Mouse (Mus musculus) heart, embryonic 13.5 days (tissue): ENCODE data around the gene Akt3. TPM values are rescaled to one million over a fixed set of nuclear protein-coding genes. Genes with fewer than 3 reads are reported as not detected.

Experiments used
- ATAC-seq: fragments of 200-750 bp; cut with Nextera tagmentation; 2 replicates; pipeline ENCODE4 v1.8.0; 2017; ENCODE audit warnings: moderate TSS enrichment; ENCODE audit not compliant: insufficient number of reproducible peaks, low FRiP score, low TSS enrichment; ENCODE audit errors: extremely low read depth
- H3K27ac ChIP-seq: fragments of 300-500 bp; sonication (generic); replicated peaks from 2 replicates; pipeline ENCODE4 v1.5.1; 2015; ENCODE audit warnings: moderate library complexity, mild to moderate bottlenecking, inconsistent platforms
- H3K27me3 ChIP-seq: fragments of 300-500 bp; sonication (generic); replicated peaks from 2 replicates; pipeline ENCODE4 v1.6.1; 2015; ENCODE audit warnings: mild to moderate bottlenecking, inconsistent platforms
- H3K36me3 ChIP-seq: fragments of 300-500 bp; sonication (generic); 2 replicates; pipeline ENCODE4 v1.6.1; 2015; ENCODE audit warnings: mild to moderate bottlenecking, inconsistent platforms
- H3K4me1 ChIP-seq: fragments of 300-500 bp; sonication (generic); 2 replicates; pipeline ENCODE4 v1.6.1; 2015; ENCODE audit warnings: inconsistent platforms
- H3K4me2 ChIP-seq: fragments of 300-500 bp; sonication (generic); 2 replicates; pipeline ENCODE4 v1.6.1; 2015; ENCODE audit warnings: inconsistent platforms, mild to moderate bottlenecking, moderate library complexity
- H3K4me3 ChIP-seq: fragments of 300-500 bp; sonication (generic); 2 replicates; pipeline ENCODE4 v1.5.1; 2015; ENCODE audit warnings: moderate library complexity, mild to moderate bottlenecking, inconsistent platforms
- H3K9ac ChIP-seq: fragments of 300-500 bp; sonication (generic); 2 replicates; pipeline ENCODE4 v1.6.1; 2015; ENCODE audit warnings: inconsistent platforms, mild to moderate bottlenecking, moderate library complexity
- H3K9me3 ChIP-seq: fragments of 300-500 bp; sonication (generic); 2 replicates; pipeline ENCODE4 v1.6.1; 2016; ENCODE audit warnings: inconsistent platforms
- WGBS: fragments of 180-500 bp; shearing (Covaris S2); methylation state at CpG from one replicate; pipeline ENCODE4 v1.1.7; 2015; ENCODE audit warnings: mixed read lengths; 5-methylcytosine and 5-hydroxymethylcytosine counted together
- polyA plus RNA-seq: library from polyadenylated mRNA; unstranded; fragments of >200 nt; fragmentation: Nextera tagmentation; extraction: Ambion mirVana; gene quantifications from 2 replicates; pipeline ENCODE4 v1.2.1, GENCODE M21; 2015

Akt3 gene
- polyA plus RNA-seq, 1 experiment from 2014 or later, result 3.8 TPM

- Histone ChIP-seq H3K4me2 (no peak overlapping the region), H3K36me3 (no peaks in the 10 kb centered on the region), H3K27me3 (peaks cover 4% of the 10 kb centered on the region; the same call in 1 of the 2 replicates), H3K9me3 (no peaks in the 10 kb centered on the region), H3K9ac (no peak overlapping the region), H3K4me3 (no peak overlapping the region), H3K4me1 (peaks cover 47% of the 10 kb centered on the region), H3K27ac (no peak overlapping the region)
- 87% methylated on average over 3 of the region's 3 CpGs for WGBS
- ATAC-seq, result no peak
Observed at GRCm38 (mm10) chr1:176996166-176996565, 261.8 kb downstream of the Akt3 start.

- peaks cover 4% of the 10 kb centered on the region; the same call in 1 of the 2 replicates for H3K27me3 ChIP-seq
- H3K9me3 ChIP-seq, result no peaks in the 10 kb centered on the region
- H3K36me3 ChIP-seq, result no peaks in the 10 kb centered on the region
- no peak overlapping the region for H3K4me2 ChIP-seq
- H3K4me1 ChIP-seq, result peaks cover 52% of the 10 kb centered on the region
- WGBS, result 82% methylated on average over 4 of the region's 4 CpGs
- no peak overlapping the region for H3K9ac ChIP-seq
- no peak for ATAC-seq
- no peak overlapping the region for H3K4me3 ChIP-seq
- H3K27ac ChIP-seq, result no peak overlapping the region
Observed at GRCm38 (mm10) chr1:176995419-176995775, 262.6 kb downstream of the Akt3 start.

GRCm38 (mm10) chr1:176994707-176995418, 263.1 kb downstream of the Akt3 start:
- Histone ChIP-seq H3K27me3 (peaks cover 4% of the 10 kb centered on the region; the same call in 1 of the 2 replicates), H3K4me3 (no peak overlapping the region), H3K4me1 (peaks cover 54% of the 10 kb centered on the region), H3K9me3 (no peaks in the 10 kb centered on the region), H3K9ac (no peak overlapping the region), H3K36me3 (no peaks in the 10 kb centered on the region), H3K27ac (no peak overlapping the region), H3K4me2 (no peak overlapping the region)
- WGBS, result 60% methylated on average over 11 of the region's 11 CpGs
- ATAC-seq, result no peak

GRCm38 (mm10) chr1:176994087-176994486, 263.9 kb downstream of the Akt3 start:
- WGBS, result 32% methylated on average over 7 of the region's 7 CpGs
- Histone ChIP-seq H3K4me1 (peaks cover 54% of the 10 kb centered on the region), H3K27me3 (peaks cover 4% of the 10 kb centered on the region; the same call in 1 of the 2 replicates), H3K36me3 (no peaks in the 10 kb centered on the region), H3K9ac (no peak overlapping the region), H3K4me2 (no peak overlapping the region), H3K4me3 (no peak overlapping the region), H3K27ac (no peak overlapping the region), H3K9me3 (no peaks in the 10 kb centered on the region)
- no peak for ATAC-seq

- Histone ChIP-seq H3K9me3 (no peaks in the 10 kb centered on the region), H3K4me1 (peaks cover 55% of the 10 kb centered on the region), H3K27me3 (peaks cover 4% of the 10 kb centered on the region; the same call in 1 of the 2 replicates), H3K9ac (no peak overlapping the region), H3K4me2 (no peak overlapping the region), H3K4me3 (no peak overlapping the region), H3K36me3 (no peaks in the 10 kb centered on the region), H3K27ac (no peak overlapping the region)
- WGBS, result 66% methylated on average over 18 of the region's 18 CpGs
- ATAC-seq, result no peak
Observed at GRCm38 (mm10) chr1:176993141-176994010, 264.6 kb downstream of the Akt3 start.

- 78% methylated on average over 8 of the region's 8 CpGs for WGBS
- Histone ChIP-seq H3K4me3 (no peak overlapping the region), H3K9ac (no peak overlapping the region), H3K27ac (no peak overlapping the region), H3K36me3 (no peaks in the 10 kb centered on the region), H3K27me3 (no peaks in the 10 kb centered on the region), H3K9me3 (no peaks in the 10 kb centered on the region), H3K4me2 (no peak overlapping the region), H3K4me1 (peaks cover 56% of the 10 kb centered on the region)
- no peak for ATAC-seq
Observed at GRCm38 (mm10) chr1:176992517-176992916, 265.5 kb downstream of the Akt3 start.

GRCm38 (mm10) chr1:176991473-176991872, 266.5 kb downstream of the Akt3 start:
- H3K9ac ChIP-seq, result no peak overlapping the region
- H3K4me1 ChIP-seq, result peaks cover 56% of the 10 kb centered on the region
- ATAC-seq, result no peak

GRCm38 (mm10) chr1:176986990-176987740, 270.8 kb downstream of the Akt3 start:
- peak overlapping the region; percentile 30 for H3K4me2 ChIP-seq

More at GRCm38 (mm10) chr1:176991473-176991872, 266.5 kb downstream of the Akt3 start:
- Histone ChIP-seq H3K27ac (no peak overlapping the region), H3K4me3 (no peak overlapping the region), H3K9me3 (no peaks in the 10 kb centered on the region), H3K36me3 (no peaks in the 10 kb centered on the region), H3K27me3 (no peaks in the 10 kb centered on the region), H3K4me2 (no peak overlapping the region)
- 77% methylated on average over 4 of the region's 4 CpGs for WGBS

GRCm38 (mm10) chr1:176986275-176986674, 271.7 kb downstream of the Akt3 start:
- Histone ChIP-seq H3K27me3 (no peaks in the 10 kb centered on the region), H3K4me2 (no peak overlapping the region), H3K4me3 (no peak overlapping the region), H3K4me1 (peaks cover 57% of the 10 kb centered on the region), H3K27ac (0 out of 2 replicates have a peak overlapping the region, but pooled peaks have one; percentile 80), H3K9me3 (no peaks in the 10 kb centered on the region), H3K9ac (no peak overlapping the region), H3K36me3 (no peaks in the 10 kb centered on the region)
- ATAC-seq, result no peak
- 64% methylated on average over 6 of the region's 6 CpGs for WGBS

More at GRCm38 (mm10) chr1:176986990-176987740, 270.8 kb downstream of the Akt3 start:
- Histone ChIP-seq H3K9ac (0 out of 2 replicates have a peak overlapping the region, but pooled peaks have one; percentile 19), H3K36me3 (no peaks in the 10 kb centered on the region), H3K9me3 (no peaks in the 10 kb centered on the region), H3K27me3 (no peaks in the 10 kb centered on the region), H3K4me3 (no peak overlapping the region), H3K27ac (peak overlapping the region; percentile 80), H3K4me1 (peaks cover 55% of the 10 kb centered on the region)
- WGBS, result 25% methylated on average over 6 of the region's 6 CpGs
- peak; percentile 48; the same call in 1 of the 2 replicates for ATAC-seq

- H3K4me3 ChIP-seq, result no peak overlapping the region
- H3K27me3 ChIP-seq, result no peaks in the 10 kb centered on the region
- H3K4me2 ChIP-seq, result no peak overlapping the region
- no peak for ATAC-seq
- peaks cover 51% of the 10 kb centered on the region for H3K4me1 ChIP-seq
- no peaks in the 10 kb centered on the region for H3K36me3 ChIP-seq
- WGBS, result 81% methylated on average over 6 of the region's 6 CpGs
- no peak overlapping the region for H3K27ac ChIP-seq
- no peaks in the 10 kb centered on the region for H3K9me3 ChIP-seq
- H3K9ac ChIP-seq, result no peak overlapping the region
Observed at GRCm38 (mm10) chr1:176985691-176986090, 272.3 kb downstream of the Akt3 start.

- no peaks in the 10 kb centered on the region for H3K27me3 ChIP-seq
- WGBS, result 48% methylated on average over 8 of the region's 8 CpGs
- H3K4me1 ChIP-seq, result peaks cover 40% of the 10 kb centered on the region
- 0 out of 2 replicates have a peak overlapping the region, but pooled peaks have one; percentile 29 for H3K27ac ChIP-seq
- H3K4me3 ChIP-seq, result no peak overlapping the region
- ATAC-seq, result no peak
- H3K9ac ChIP-seq, result no peak overlapping the region
- H3K36me3 ChIP-seq, result no peaks in the 10 kb centered on the region
- no peaks in the 10 kb centered on the region; the same call in 1 of the 2 replicates for H3K9me3 ChIP-seq
- no peak overlapping the region for H3K4me2 ChIP-seq
Observed at GRCm38 (mm10) chr1:176982671-176983070, 275.3 kb downstream of the Akt3 start.
